Mouse (Mus musculus) liver, embryonic 16.5 days (tissue): ENCODE measurements around the gene Ppm1h. TPM values are rescaled to one million over a fixed set of nuclear protein-coding genes. Genes with fewer than 3 reads are reported as not detected.

ENCODE experiments used
- ATAC-seq: fragments of 200-750 bp; cut with Nextera tagmentation; 2 replicates; pipeline ENCODE4 v1.8.0; 2017; ENCODE audit warnings: low read depth, mild to moderate bottlenecking, moderate number of reproducible peaks, moderate library complexity
- H3K27ac ChIP-seq: fragments of 300-500 bp; sonication (generic); 2 replicates; pipeline ENCODE4 v1.5.1; 2014; ENCODE audit warnings: mild to moderate bottlenecking, low read length
- H3K27me3 ChIP-seq: fragments of 300-500 bp; sonication (generic); 2 replicates; pipeline ENCODE4 v1.6.1; 2014; ENCODE audit warnings: low read depth, low read length, mixed read lengths; ENCODE audit not compliant: control insufficient read depth, insufficient read depth
- H3K36me3 ChIP-seq: fragments of 300-500 bp; sonication (generic); 2 replicates; pipeline ENCODE4 v1.6.1; 2014; ENCODE audit warnings: mild to moderate bottlenecking; ENCODE audit not compliant: control insufficient read depth, insufficient read depth
- H3K4me1 ChIP-seq: fragments of 300-500 bp; sonication (generic); 2 replicates; pipeline ENCODE4 v1.6.1; 2014; ENCODE audit warnings: low read depth, low read length, mixed read lengths; ENCODE audit not compliant: control insufficient read depth
- H3K4me2 ChIP-seq: fragments of 300-500 bp; sonication (generic); 2 replicates; pipeline ENCODE4 v1.6.1; 2014; ENCODE audit warnings: low read depth, low read length, mixed read lengths
- H3K4me3 ChIP-seq: fragments of 300-500 bp; sonication (generic); 2 replicates; pipeline ENCODE4 v1.5.1; 2014; ENCODE audit warnings: low read depth, mild to moderate bottlenecking, low read length
- H3K9ac ChIP-seq: fragments of 300-500 bp; sonication (generic); 2 replicates; pipeline ENCODE4 v1.6.1; 2014; ENCODE audit warnings: low read depth, low read length
- H3K9me3 ChIP-seq: fragments of 300-500 bp; sonication (generic); replicated peaks from 2 replicates; pipeline ENCODE4 v1.6.1; 2016; ENCODE audit warnings: low read length; ENCODE audit not compliant: control insufficient read depth
- WGBS: fragments of 180-500 bp; shearing (Covaris S2); extraction: QIAGEN DNeasy Blood & Tissue Kit; methylation state at CpG from one replicate; pipeline ENCODE4 v1.1.7; 2014; ENCODE audit not compliant: insufficient replicate concordance; 5-methylcytosine and 5-hydroxymethylcytosine counted together
- polyA plus RNA-seq: library from polyadenylated mRNA; unstranded; fragments of >200 nt; fragmentation: Nextera tagmentation; extraction: Ambion mirVana; gene quantifications from 2 replicates; pipeline ENCODE4 v1.2.1, GENCODE M21; 2015

The Ppm1h gene
- polyA plus RNA-seq, 1 experiment from 2014 or later, result 2.7 TPM

DNA sequence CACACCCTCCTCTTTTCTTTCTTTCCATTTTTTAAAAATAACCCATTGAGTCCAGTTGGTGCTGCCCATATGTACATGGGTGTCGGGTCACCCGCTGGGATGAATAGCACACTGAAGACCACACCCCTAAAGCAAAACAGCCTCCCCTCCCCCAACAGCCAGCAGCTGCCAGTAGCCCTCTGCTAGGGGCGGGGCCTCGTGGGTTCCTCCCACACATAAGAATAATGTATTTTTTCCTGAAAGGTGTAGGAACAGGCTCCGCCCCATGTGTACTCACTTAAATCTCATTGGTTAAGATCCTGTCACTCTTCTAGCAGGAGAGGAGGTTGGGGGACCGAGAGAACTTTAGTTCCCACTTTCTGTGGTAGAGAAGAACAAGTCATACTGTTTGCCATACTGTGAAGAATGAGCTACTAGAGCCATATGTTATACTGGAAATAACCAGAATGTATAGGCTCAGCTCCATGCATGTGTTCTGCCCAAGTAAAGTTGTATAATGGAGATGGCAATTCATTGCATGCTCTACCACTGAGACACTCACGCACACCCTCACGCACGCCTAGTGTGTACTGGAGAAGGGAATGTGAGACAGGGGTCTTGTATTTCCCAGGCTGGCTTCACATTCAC lies 231.0 kb downstream of the Ppm1h start:
- Histone ChIP-seq H3K9me3 (no peaks in the 10 kb centered on the region), H3K36me3 (no peaks in the 10 kb centered on the region), H3K4me1 (peaks cover 4% of the 10 kb centered on the region), H3K4me2 (no peak overlapping the region), H3K27ac (no peak overlapping the region), H3K4me3 (no peak overlapping the region), H3K9ac (no peak overlapping the region), H3K27me3 (no peaks in the 10 kb centered on the region)
- no peak for ATAC-seq
- WGBS, result 54% methylated on average over 9 of the region's 9 CpGs

DNA sequence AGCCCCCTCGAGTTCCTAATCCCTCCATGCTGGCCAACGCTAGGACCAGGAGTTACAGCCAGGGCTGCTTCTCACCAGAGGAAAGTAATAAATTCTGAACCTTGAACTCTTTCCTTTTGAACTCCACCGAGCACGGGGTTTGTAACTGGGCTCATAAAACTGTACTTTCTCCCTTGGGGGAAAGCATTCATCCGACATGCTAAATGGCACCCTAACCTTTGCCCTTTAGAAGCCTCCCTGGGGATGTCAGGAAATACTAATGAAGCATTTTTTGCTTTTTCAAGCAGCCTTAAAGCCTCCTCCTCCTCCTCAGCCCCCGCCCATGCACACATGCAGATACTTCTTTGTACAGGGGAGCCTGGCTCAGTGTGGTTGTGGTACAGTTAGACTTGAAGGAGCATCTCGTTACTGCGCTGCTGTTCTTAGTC lies 232.2 kb downstream of the Ppm1h start:
- H3K4me3 ChIP-seq, result no peak overlapping the region
- no peaks in the 10 kb centered on the region for H3K36me3 ChIP-seq
- peak; percentile 39; the same call in 1 of the 2 replicates for ATAC-seq
- no peak overlapping the region for H3K9ac ChIP-seq
- no peak overlapping the region for H3K4me2 ChIP-seq
- WGBS, result 54% methylated on average over 8 of the region's 8 CpGs
- H3K4me1 ChIP-seq, result peaks cover 4% of the 10 kb centered on the region
- H3K27me3 ChIP-seq, result no peaks in the 10 kb centered on the region
- no peak overlapping the region for H3K27ac ChIP-seq
- no peaks in the 10 kb centered on the region for H3K9me3 ChIP-seq

DNA sequence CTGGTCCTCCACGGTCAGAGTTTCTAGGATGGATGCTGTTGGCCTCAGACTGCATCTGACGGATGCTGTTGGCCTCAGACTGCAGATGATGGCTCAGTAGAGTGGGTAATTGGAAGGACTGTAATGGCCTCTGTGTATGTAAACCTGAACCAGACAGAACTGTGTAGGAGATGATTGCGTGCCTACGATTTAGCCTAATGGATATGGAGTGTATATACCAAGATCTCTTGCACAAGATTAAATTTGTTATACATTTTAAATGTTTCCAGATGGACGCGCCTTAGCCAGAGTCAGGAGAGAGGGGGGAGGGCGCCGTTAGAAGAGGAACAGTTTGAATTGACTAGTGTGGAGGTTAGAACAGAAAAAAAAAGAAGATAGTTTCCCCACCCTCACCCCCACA lies 233.1 kb downstream of the Ppm1h start:
- H3K9ac ChIP-seq, result no peak overlapping the region

DNA sequence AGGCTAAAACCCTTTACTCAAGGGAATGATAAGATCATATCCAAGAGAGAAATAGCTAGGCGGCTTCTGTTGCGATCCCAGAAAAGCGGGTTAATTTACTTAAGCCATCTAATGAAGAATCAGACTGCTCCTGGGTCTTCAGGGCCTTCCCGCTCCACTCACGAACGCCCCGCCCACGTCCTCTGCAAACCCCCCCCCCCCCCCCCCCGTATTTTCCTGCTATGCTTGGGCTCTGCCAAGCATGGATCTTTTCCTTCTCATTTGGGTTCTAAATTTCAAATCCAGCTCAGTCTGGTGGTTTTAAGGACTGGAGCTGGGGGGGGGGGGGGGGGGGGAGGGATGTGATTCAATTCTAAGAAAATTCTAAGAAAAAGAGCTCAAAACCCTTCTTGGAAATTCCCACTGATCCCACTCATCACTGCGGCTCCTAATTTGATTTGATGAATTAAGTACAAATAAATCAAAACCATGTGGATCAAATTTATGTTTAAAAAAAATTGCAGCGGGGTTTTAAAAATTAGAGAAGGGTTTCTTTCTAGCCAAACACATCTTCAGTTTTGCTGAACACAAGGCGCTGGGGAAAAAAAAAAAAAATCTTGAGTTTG lies 233.6 kb downstream of the Ppm1h start:
- H3K27ac ChIP-seq, result no peak overlapping the region
- no peaks in the 10 kb centered on the region for H3K9me3 ChIP-seq
- no peak overlapping the region for H3K9ac ChIP-seq
- H3K36me3 ChIP-seq, result no peaks in the 10 kb centered on the region
- no peaks in the 10 kb centered on the region for H3K27me3 ChIP-seq
- H3K4me2 ChIP-seq, result no peak overlapping the region
- ATAC-seq, result no peak
- 50% methylated on average over 12 of the region's 12 CpGs for WGBS
- peaks cover 4% of the 10 kb centered on the region for H3K4me1 ChIP-seq
- H3K4me3 ChIP-seq, result no peak overlapping the region

More for the DNA sequence above, 233.1 kb downstream of the Ppm1h start:
- no peak overlapping the region for H3K4me2 ChIP-seq
- WGBS, result 71% methylated on average over 8 of the region's 8 CpGs
- H3K36me3 ChIP-seq, result no peaks in the 10 kb centered on the region
- no peaks in the 10 kb centered on the region for H3K27me3 ChIP-seq
- H3K9me3 ChIP-seq, result no peaks in the 10 kb centered on the region
- ATAC-seq, result no peak
- H3K27ac ChIP-seq, result no peak overlapping the region
- H3K4me1 ChIP-seq, result peaks cover 4% of the 10 kb centered on the region
- H3K4me3 ChIP-seq, result no peak overlapping the region

DNA sequence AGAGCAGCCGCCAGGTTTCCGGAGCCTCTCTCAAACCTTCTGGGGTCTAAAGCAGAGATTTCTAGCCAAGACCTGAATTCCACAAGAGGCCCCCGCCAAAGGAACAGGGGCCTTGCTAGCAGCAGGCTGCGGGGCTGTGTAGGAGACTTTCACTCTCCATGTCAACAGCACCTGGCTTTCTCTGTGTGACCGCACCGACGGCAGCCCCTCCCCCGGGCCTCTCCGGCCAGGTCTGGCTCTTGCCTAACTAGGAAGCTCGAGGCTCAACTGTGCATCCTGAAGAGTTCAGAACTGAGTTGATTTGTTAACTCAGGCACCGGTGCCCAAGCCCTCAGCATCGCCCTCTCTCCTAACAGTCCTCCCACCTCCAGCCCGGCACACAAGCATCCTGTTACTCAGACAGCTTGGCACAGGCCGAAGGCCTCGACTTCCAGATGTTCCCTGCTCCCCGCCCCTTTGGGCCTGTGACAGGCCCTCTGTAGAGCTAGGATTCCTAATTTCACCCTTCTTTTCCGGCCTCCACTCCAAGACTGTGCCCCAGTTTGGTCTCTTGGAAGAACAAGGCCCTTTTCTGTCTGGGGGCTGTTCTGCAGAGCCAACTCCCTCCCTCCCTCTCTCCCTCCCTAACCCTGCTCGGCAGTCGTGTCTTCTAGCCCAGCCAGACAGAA lies 234.3 kb downstream of the Ppm1h start:
- Histone ChIP-seq H3K9ac (no peak overlapping the region), H3K4me2 (no peak overlapping the region), H3K27me3 (no peaks in the 10 kb centered on the region), H3K4me3 (no peak overlapping the region), H3K9me3 (no peaks in the 10 kb centered on the region), H3K4me1 (peaks cover 4% of the 10 kb centered on the region), H3K36me3 (no peaks in the 10 kb centered on the region), H3K27ac (no peak overlapping the region)
- ATAC-seq, result peak; percentile 56
- 46% methylated on average over 19 of the region's 19 CpGs for WGBS

GRCm38 (mm10) chr10:122913393-122913792 lies 234.8 kb downstream of the Ppm1h start:
- Histone ChIP-seq H3K9ac (no peak overlapping the region), H3K4me3 (no peak overlapping the region), H3K4me1 (peaks cover 4% of the 10 kb centered on the region), H3K36me3 (no peaks in the 10 kb centered on the region), H3K9me3 (no peaks in the 10 kb centered on the region), H3K27me3 (no peaks in the 10 kb centered on the region), H3K4me2 (no peak overlapping the region), H3K27ac (no peak overlapping the region)
- WGBS, result 69% methylated on average over 11 of the region's 11 CpGs
- no peak for ATAC-seq

DNA sequence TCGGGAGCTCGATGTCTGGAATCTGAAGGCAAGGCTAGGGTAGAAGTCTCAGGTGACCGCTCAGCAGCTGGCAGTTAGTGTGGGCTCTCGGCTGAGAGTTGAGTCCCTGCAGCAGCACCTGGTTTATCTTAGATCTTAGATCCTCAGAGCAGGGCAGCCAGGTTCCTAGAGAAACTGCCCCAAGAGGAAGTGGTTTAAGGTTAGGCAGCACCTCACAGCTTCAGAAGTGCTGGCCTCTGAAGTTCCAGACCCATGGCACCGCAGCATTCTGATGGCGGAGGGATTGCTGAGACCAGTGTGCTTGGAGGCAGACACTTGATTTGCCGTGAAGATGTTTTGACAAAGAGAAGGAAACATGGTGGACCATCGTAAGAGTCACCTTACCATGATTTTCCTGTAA lies 237.3 kb downstream of the Ppm1h start:
- H3K27me3 ChIP-seq, result no peaks in the 10 kb centered on the region
- 60% methylated on average over 8 of the region's 8 CpGs for WGBS
- no peak overlapping the region for H3K27ac ChIP-seq
- H3K9ac ChIP-seq, result no peak overlapping the region
- H3K4me2 ChIP-seq, result no peak overlapping the region
- no peak for ATAC-seq
- peaks cover 1% of the 10 kb centered on the region for H3K4me1 ChIP-seq
- H3K9me3 ChIP-seq, result no peaks in the 10 kb centered on the region
- no peaks in the 10 kb centered on the region for H3K36me3 ChIP-seq
- H3K4me3 ChIP-seq, result no peak overlapping the region

DNA sequence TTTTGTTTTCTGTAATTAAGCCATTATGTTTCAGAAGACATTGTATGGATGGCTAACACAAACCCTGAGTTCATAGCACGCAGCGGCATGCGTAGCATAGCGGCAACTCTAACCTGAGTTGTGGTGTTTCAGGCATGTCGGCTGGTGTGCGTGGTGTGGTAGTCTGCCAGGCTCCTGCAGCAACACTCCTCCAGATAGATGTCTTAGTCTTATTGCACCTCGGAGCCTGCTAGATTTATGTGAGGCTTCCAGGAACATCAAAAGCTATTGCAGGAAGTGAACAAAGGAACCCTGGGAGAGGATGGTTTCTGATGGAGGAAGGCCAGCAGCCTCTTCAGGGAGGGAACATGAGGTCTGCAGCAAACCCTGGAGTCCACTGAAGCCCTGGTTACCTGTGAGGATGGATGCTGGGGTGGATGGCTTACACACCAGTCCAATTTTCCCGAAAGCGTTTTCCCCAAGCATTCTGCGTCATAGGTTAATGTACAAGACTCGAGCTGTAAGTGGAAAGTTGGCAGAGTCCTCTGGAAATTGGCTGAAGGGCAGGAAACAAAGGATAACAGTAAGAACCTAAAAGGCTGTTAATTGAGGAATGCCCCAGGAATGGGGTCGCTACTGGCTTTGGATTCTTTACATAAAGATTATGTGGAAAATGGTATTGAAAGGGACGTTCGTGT lies 239.2 kb downstream of the Ppm1h start:
- WGBS, result 77% methylated on average over 14 of the region's 14 CpGs
- Histone ChIP-seq H3K9ac (no peak overlapping the region), H3K4me2 (no peak overlapping the region), H3K9me3 (no peaks in the 10 kb centered on the region), H3K4me3 (no peak overlapping the region), H3K27me3 (no peaks in the 10 kb centered on the region), H3K36me3 (no peaks in the 10 kb centered on the region), H3K27ac (no peak overlapping the region), H3K4me1 (no peaks in the 10 kb centered on the region)
- ATAC-seq, result no peak

GRCm38 (mm10) chr10:122918325-122918694 lies 239.7 kb downstream of the Ppm1h start:
- Histone ChIP-seq H3K27me3 (no peaks in the 10 kb centered on the region), H3K9ac (no peak overlapping the region), H3K9me3 (no peaks in the 10 kb centered on the region), H3K4me3 (no peak overlapping the region), H3K4me1 (no peaks in the 10 kb centered on the region), H3K36me3 (no peaks in the 10 kb centered on the region; the same call in 1 of the 2 replicates), H3K27ac (no peak overlapping the region), H3K4me2 (no peak overlapping the region)
- WGBS, result 81% methylated on average over 9 of the region's 9 CpGs
- no peak for ATAC-seq
